Mouse (Mus musculus) forebrain, embryonic 13.5 days (tissue): ENCODE results near the gene Cubn. TPM values are rescaled to one million over a fixed set of nuclear protein-coding genes. Genes with fewer than 3 reads are reported as not detected.

ENCODE experiments used
- ATAC-seq: fragments of 200-750 bp; cut with Nextera tagmentation; 2 replicates; pipeline ENCODE4 v1.8.0; 2017
- H3K27ac ChIP-seq: fragments of 300-500 bp; sonication (generic); 2 replicates; pipeline ENCODE4 v1.5.1; 2015; ENCODE audit warnings: inconsistent platforms, mild to moderate bottlenecking, moderate library complexity
- H3K27me3 ChIP-seq: fragments of 300-500 bp; sonication (generic); 2 replicates; pipeline ENCODE4 v1.6.1; 2015; ENCODE audit warnings: mild to moderate bottlenecking, inconsistent platforms
- H3K36me3 ChIP-seq: fragments of 300-500 bp; sonication (generic); 2 replicates; pipeline ENCODE4 v1.6.1; 2015; ENCODE audit warnings: mild to moderate bottlenecking, inconsistent platforms; ENCODE audit not compliant: poor library complexity, severe bottlenecking
- H3K4me1 ChIP-seq: fragments of 300-500 bp; sonication (generic); 2 replicates; pipeline ENCODE4 v1.6.1; 2015; ENCODE audit warnings: inconsistent platforms
- H3K4me2 ChIP-seq: fragments of 300-500 bp; sonication (generic); 2 replicates; pipeline ENCODE4 v1.6.1; 2015; ENCODE audit warnings: inconsistent platforms, mild to moderate bottlenecking, moderate library complexity
- H3K4me3 ChIP-seq: fragments of 300-500 bp; sonication (generic); 2 replicates; pipeline ENCODE4 v1.5.1; 2015; ENCODE audit warnings: mild to moderate bottlenecking, inconsistent platforms
- H3K9ac ChIP-seq: fragments of 300-500 bp; sonication (generic); 2 replicates; pipeline ENCODE4 v1.6.1; 2015; ENCODE audit warnings: mild to moderate bottlenecking, inconsistent platforms
- H3K9me3 ChIP-seq: fragments of 300-500 bp; sonication (generic); replicated peaks from 2 replicates; pipeline ENCODE4 v1.6.1; 2016; ENCODE audit warnings: inconsistent platforms
- WGBS: fragments of 180-500 bp; shearing (Covaris S2); methylation state at CpG from one replicate; pipeline ENCODE4 v1.1.7; 2015; 5-methylcytosine and 5-hydroxymethylcytosine counted together
- polyA plus RNA-seq: library from polyadenylated mRNA; unstranded; fragments of >200 nt; fragmentation: Nextera tagmentation; extraction: Ambion mirVana; gene quantifications from 2 replicates; pipeline ENCODE4 v1.2.1, GENCODE M21; 2015

Gene Cubn
- polyA plus RNA-seq, 1 experiment from 2014 or later, result 0.09 TPM

DNA sequence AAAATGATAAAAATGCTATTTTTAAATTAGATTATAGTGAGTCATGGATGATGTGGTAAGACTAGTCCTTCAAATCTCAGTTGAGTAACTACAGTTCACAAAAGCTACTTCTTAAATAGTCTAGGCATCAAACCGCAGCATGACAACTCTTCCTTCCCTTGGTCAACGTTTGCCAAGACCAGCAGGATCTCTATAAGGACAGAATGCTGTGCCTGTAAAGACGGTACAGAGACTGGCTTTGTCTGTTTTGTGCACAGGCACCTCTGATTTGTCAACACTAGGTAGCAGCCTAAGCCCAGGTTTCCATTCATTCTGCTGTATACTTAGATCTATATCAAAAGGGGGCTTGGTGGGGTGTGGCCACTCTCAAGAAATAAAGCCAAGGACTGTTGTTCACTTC, 192.6 kb downstream of the Cubn start:
- H3K9ac ChIP-seq, result no peak overlapping the region
- WGBS, result 23% methylated on average over 3 of the region's 3 CpGs
- no peak overlapping the region for H3K4me2 ChIP-seq
- no peak overlapping the region for H3K27ac ChIP-seq
- no peaks in the 10 kb centered on the region for H3K27me3 ChIP-seq
- no peaks in the 10 kb centered on the region for H3K4me1 ChIP-seq
- H3K4me3 ChIP-seq, result no peak overlapping the region
- no peaks in the 10 kb centered on the region for H3K36me3 ChIP-seq
- no peaks in the 10 kb centered on the region for H3K9me3 ChIP-seq
- peak; percentile 93 for ATAC-seq

DNA sequence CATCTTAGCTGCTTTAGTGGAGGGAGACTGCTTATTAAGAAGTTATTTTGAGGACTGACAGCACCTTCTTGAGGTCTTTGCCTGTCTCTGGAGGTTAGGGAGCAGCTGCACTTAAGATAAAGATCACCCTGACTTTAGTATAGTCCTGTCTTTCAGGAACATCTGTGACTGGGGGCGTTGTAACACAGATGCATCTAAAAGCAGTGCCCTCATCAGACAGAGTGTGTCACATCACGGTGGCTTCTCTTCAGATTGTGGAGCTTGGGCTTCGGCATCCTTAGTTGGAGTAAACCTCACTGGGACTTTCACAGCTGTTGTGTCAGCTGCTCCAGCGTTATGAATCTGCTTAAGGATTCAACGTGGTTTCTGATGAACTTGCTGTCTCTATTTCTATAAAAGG, 193.9 kb downstream of the Cubn start:
- Histone ChIP-seq H3K4me1 (no peaks in the 10 kb centered on the region), H3K36me3 (no peaks in the 10 kb centered on the region), H3K4me3 (no peak overlapping the region), H3K27ac (no peak overlapping the region), H3K27me3 (no peaks in the 10 kb centered on the region), H3K9me3 (no peaks in the 10 kb centered on the region), H3K4me2 (no peak overlapping the region), H3K9ac (no peak overlapping the region)
- 67% methylated on average over 5 of the region's 5 CpGs for WGBS
- no peak for ATAC-seq

DNA sequence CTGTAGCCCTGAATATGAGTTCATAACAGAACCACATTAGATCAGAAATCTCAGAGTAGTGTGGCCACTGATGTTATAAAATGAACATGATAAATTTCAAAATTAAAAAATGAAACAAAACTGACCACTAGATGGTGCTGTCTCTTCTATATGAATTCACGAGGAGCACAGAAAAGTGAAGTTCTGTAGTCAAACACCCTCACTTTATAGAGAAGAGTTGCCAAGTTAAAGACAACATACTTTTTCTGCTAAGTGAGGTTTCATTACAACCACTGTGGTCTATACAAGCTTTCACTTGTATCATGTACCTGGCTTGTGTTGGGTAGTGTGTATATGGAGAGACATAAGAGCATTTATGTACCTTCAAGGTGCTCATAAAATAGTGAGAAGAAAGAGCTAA, 201.0 kb downstream of the Cubn start:
- H3K27me3 ChIP-seq, result no peaks in the 10 kb centered on the region
- H3K27ac ChIP-seq, result no peak overlapping the region
- ATAC-seq, result peak; percentile 63
- no peaks in the 10 kb centered on the region for H3K4me1 ChIP-seq
- no peaks in the 10 kb centered on the region for H3K36me3 ChIP-seq
- 2% methylated on average over 1 of the region's 1 CpGs for WGBS
- no peak overlapping the region for H3K4me2 ChIP-seq
- H3K9ac ChIP-seq, result no peak overlapping the region
- no peak overlapping the region for H3K4me3 ChIP-seq
- no peaks in the 10 kb centered on the region for H3K9me3 ChIP-seq

DNA sequence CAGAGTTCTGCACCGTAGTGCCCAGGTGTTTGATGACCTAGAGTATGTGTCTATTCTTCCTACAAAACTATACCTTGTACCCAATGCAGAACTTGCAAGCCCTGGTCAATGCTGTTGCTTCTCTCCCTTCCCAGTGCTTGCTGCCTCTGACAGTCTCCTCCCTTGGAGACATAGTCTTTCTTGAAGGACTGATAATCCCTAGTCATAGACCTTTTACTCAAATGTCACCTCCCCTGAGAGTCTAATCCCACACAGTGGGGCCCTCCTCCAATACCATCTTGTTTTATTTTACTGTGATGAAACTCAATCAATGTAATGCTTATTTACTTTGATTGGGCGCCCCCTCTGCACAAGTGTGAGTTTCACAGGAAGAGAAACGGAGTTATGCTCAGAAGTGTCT, 201.5 kb downstream of the Cubn start:
- Histone ChIP-seq H3K27me3 (no peaks in the 10 kb centered on the region), H3K4me2 (no peak overlapping the region), H3K9ac (no peak overlapping the region), H3K4me3 (no peak overlapping the region), H3K9me3 (no peaks in the 10 kb centered on the region), H3K4me1 (no peaks in the 10 kb centered on the region), H3K27ac (no peak overlapping the region), H3K36me3 (no peaks in the 10 kb centered on the region)
- 78% methylated on average over 3 of the region's 3 CpGs for WGBS
- peak; percentile 27; the same call in 1 of the 2 replicates for ATAC-seq

DNA sequence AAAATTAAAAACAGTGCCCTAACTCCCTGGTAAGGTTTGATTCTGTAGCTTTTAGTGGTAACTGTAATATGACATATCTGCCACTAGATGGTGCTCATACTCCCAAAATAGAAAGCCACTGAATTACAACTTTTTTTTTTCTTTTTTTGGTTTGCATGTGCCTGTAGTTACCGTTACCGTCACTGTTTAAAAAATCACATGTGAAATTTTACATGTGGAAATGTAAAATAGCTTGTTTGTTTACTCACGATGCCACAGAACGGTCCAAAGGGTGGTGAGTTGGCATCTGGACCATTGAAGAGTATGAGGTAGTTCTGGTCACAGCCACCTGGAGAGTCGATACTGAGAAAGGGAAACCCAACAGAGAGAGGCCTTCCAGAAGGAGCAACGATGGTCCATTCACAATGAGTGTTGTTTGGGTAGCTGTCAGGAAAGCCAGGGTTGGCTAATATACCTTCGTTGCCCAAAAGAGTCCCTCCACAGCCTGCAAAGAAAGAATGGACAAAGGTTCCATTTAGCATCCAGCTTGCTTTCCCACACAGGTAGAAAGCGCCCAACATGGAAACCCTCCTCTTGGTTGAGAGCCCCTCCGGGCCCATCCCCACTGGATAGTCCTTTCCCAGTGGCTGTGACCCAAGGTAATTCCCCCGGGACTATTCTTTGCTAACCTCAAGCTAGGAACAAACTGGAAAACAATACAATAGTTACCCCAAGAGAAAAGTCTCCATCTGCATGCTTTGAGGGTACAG, 213.3 kb downstream of the Cubn start:
- Histone ChIP-seq H3K4me3 (no peak overlapping the region), H3K4me1 (no peaks in the 10 kb centered on the region), H3K36me3 (no peaks in the 10 kb centered on the region), H3K27me3 (no peaks in the 10 kb centered on the region), H3K27ac (no peak overlapping the region), H3K9ac (no peak overlapping the region), H3K4me2 (no peak overlapping the region), H3K9me3 (no peaks in the 10 kb centered on the region)
- peak; percentile 65 for ATAC-seq
- 54% methylated on average over 10 of the region's 10 CpGs for WGBS

DNA sequence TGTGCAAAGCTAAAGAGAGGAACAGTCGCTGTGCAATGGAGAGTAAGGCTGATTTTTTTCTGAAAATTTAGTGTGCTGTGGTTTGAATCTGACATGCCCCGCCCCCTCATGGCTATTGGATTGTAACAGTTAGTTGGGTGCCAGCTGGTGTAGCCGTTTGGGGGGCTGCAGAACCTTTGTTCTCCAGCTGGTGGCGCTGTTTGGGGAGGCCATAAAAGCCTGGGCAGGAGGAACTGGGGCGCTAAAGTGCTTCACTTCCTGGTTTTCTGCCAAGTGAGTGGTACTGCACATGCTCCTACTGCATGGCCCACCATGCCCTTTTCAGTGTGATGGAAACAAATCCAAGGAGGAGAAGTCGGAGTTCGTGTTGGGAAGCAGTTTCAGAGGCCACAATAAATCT, 215.7 kb downstream of the Cubn start:
- 56% methylated on average over 7 of the region's 7 CpGs for WGBS

DNA sequence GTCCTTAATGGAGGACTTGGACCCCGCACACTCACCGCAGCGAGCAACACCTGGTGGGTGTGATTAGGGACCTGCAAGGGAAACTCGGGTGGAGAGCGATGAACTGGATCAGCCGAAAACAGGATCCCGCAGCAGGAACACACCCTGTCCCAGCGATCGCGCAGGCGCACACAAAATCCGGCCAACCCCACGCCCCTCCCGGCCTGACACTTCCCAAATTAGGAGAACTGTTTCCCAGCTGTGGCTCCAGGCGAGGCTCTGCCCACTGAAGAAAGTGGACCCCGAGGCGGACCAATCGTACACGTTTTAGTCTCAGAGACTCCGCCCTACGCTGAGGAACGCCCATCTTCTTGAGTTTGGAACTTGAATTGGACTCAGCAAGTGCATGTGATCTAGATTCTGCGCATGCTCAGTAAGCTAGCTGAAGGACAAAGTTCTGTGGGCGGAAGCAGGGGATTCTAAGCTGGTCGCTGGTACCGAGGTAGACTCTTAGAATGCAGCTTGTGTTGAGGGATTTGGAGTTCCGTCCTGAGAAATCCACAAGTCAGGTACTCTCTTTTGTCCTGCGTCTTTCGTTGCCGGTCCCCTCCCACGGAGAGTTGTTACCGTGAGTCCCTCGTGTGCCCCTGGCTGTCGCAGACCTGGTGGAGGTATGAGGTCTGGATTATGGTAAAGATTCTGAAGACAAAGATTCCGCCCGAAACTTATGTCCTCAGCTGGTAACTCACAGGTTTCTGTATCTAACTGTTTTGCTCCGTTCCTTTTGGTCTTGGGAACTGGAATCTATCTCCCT, 220.3 kb downstream of the Cubn start, which contains the start of gene Rsu1:
Rsu1 (minus strand) TSS at position 251 of the 793 bp plus-strand sequence.
- peak within 1 kb of the TSS; percentile 57 for H3K4me3 ChIP-seq
- H3K27me3 ChIP-seq, result no peaks in the 10 kb centered on the region
- peak within 1 kb of the TSS; percentile 70 for H3K9ac ChIP-seq
- peak within 1 kb of the TSS; percentile 78 for H3K4me2 ChIP-seq
- H3K27ac ChIP-seq, result no peak within 1 kb of the TSS
- WGBS, result under 1% methylated on average over 37 of the region's 37 CpGs
- peak; percentile 99 for ATAC-seq
- no peaks in the 10 kb centered on the region for H3K36me3 ChIP-seq
- peaks cover 10% of the 10 kb centered on the region; the same call in 1 of the 2 replicates for H3K4me1 ChIP-seq
- H3K9me3 ChIP-seq, result no peaks in the 10 kb centered on the region

More for the DNA sequence above, 215.7 kb downstream of the Cubn start:
- Histone ChIP-seq H3K9ac (no peak overlapping the region), H3K36me3 (no peaks in the 10 kb centered on the region), H3K27me3 (no peaks in the 10 kb centered on the region), H3K27ac (no peak overlapping the region), H3K4me1 (peaks cover 5% of the 10 kb centered on the region; the same call in 1 of the 2 replicates), H3K9me3 (no peaks in the 10 kb centered on the region), H3K4me2 (no peak overlapping the region), H3K4me3 (no peak overlapping the region)
- ATAC-seq, result no peak

DNA sequence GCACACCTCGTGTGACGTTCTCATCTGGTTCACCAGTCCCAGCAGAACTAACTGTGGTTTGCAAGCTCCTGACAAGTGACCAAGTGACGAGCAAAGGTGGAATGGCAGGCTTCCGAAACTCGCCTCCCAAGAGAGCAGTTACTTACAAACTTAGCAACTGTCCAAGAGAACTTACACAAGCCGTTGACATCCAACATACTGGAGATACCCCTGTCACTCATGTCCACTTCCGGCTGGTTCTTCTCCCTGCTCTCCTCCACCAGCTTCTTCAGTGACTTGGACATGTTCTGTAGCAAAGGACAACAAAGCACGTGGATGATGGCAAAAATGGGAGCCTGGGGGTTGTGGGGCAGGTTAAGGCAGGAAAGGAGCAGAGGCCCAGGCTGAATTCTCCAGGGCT, 220.9 kb downstream of the Cubn start:
- WGBS, result 58% methylated on average over 8 of the region's 8 CpGs
- Histone ChIP-seq H3K36me3 (no peaks in the 10 kb centered on the region), H3K27ac (no peak overlapping the region), H3K9ac (peak overlapping the region; percentile 70), H3K4me1 (peaks cover 10% of the 10 kb centered on the region; the same call in 1 of the 2 replicates), H3K27me3 (no peaks in the 10 kb centered on the region), H3K4me2 (peak overlapping the region; percentile 78), H3K9me3 (no peaks in the 10 kb centered on the region), H3K4me3 (peak overlapping the region; percentile 57)
- no peak for ATAC-seq

DNA sequence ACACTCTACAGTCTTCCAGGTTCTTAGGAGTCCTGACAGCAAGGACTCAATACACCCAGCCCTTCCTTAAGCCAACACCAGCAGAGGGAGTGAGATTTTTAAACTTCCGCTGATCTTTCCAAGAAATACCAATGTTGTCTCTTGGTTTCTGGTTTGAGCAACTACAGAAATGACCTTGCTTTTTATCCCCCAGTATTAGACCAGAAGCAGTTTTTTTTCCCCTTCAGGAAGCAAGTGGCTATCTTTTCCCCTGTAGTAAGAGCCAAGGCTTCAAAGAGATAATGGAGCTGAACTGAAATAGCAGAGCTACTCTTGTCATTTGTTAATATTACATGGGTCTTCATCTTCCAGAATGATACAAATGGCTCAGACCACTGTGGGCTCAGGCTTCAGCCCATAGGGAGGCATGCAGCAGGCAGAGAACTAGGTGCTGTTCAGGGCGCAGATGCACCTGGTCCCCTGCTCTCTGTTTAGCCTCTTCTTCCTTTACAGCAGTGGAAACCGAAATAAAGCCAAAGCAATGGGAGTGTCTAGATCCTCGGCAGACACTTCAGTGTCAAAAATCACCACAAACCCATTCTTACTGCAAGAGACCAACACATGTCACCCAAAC, 222.8 kb downstream of the Cubn start:
- H3K27ac ChIP-seq, result no peak overlapping the region
- H3K9me3 ChIP-seq, result no peaks in the 10 kb centered on the region
- H3K4me2 ChIP-seq, result no peak overlapping the region
- WGBS, result 94% methylated on average over 4 of the region's 4 CpGs
- H3K36me3 ChIP-seq, result no peaks in the 10 kb centered on the region
- no peak overlapping the region for H3K4me3 ChIP-seq
- peaks cover 10% of the 10 kb centered on the region; the same call in 1 of the 2 replicates for H3K4me1 ChIP-seq
- no peak overlapping the region for H3K9ac ChIP-seq
- H3K27me3 ChIP-seq, result no peaks in the 10 kb centered on the region
- no peak for ATAC-seq

DNA sequence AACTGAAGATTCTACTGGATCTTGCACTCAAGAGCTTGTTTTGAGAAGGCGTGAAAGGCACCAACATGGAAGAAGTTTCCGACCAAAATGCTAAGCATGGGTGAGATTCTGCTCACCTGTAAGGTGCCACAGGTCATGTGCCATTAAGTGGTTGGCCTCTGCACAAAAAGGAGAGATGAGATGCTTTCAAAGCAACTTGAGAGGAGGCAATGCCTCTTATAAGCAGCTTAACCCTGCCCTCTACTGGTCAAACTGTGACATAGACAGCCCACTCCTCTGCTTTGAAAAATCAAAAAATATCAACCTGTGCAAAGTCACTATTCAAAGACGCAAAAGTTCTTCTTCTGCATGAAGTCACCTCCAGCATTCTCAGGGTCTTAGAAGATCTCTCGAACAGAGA, 226.7 kb downstream of the Cubn start:
- H3K4me1 ChIP-seq, result no peaks in the 10 kb centered on the region
- H3K4me3 ChIP-seq, result no peak overlapping the region
- no peaks in the 10 kb centered on the region for H3K9me3 ChIP-seq
- ATAC-seq, result peak; percentile 76
- H3K4me2 ChIP-seq, result no peak overlapping the region
- no peak overlapping the region for H3K9ac ChIP-seq
- 47% methylated on average over 4 of the region's 4 CpGs for WGBS
- no peaks in the 10 kb centered on the region for H3K27me3 ChIP-seq
- no peaks in the 10 kb centered on the region for H3K36me3 ChIP-seq
- no peak overlapping the region for H3K27ac ChIP-seq

DNA sequence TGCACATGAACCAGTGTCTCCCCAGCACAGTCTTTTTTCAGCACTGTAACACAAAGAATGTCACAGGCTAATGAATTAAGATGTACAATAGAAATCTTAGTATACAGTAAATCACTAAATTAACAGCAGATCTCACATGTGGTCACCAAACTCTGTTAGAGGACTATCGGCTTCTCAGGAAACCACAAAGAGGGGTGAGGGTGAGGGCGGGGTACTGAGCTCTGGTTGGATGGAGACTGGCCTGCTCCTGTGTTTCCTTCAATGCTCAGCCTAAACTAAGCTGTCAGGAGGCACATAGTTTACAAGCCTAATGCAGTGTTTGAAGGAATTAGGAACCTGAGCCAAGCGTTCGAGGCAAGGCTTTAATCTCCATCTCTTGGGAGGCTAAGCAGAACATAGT, 228.5 kb downstream of the Cubn start:
- ATAC-seq, result no peak
- Histone ChIP-seq H3K4me3 (no peak overlapping the region), H3K9me3 (no peaks in the 10 kb centered on the region), H3K9ac (no peak overlapping the region), H3K27me3 (no peaks in the 10 kb centered on the region), H3K4me2 (no peak overlapping the region), H3K27ac (no peak overlapping the region), H3K36me3 (no peaks in the 10 kb centered on the region), H3K4me1 (no peaks in the 10 kb centered on the region)
- WGBS, result 75% methylated on average over 4 of the region's 4 CpGs

DNA sequence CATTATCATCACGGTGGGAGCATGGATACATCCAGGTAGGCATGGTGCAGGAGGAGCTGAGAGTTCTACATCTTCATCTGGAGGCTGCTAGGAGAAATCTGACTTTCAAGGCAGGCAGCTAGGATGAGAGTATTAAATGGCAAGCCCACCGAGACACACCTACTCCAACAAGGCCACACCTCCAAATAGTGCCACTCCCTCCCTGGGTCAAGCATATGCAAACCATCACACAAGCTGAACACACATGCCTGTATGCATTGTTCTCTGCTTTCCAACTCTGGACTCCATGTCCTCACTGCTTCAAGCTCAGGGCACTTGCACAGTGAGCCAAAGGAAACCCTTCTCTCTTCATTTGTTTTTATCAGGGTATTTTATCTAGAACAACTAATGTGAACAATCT, 233.0 kb downstream of the Cubn start:
- 75% methylated on average over 2 of the region's 2 CpGs for WGBS
- no peak overlapping the region for H3K27ac ChIP-seq
- H3K36me3 ChIP-seq, result peaks cover 7% of the 10 kb centered on the region

More for the DNA sequence above, 233.0 kb downstream of the Cubn start:
- Histone ChIP-seq H3K27me3 (no peaks in the 10 kb centered on the region), H3K4me2 (no peak overlapping the region), H3K9me3 (no peaks in the 10 kb centered on the region; the same call in 1 of the 2 replicates), H3K4me3 (no peak overlapping the region), H3K4me1 (no peaks in the 10 kb centered on the region), H3K9ac (no peak overlapping the region)
- ATAC-seq, result no peak
